Mouse (Mus musculus) G1E-ER4 (cell line): ENCODE data around the gene Timd4. TPM values are rescaled to one million over a fixed set of nuclear protein-coding genes. Genes with fewer than 3 reads are reported as not detected.

Source experiments
- GATA1 ChIP-seq: IDR thresholded peaks from one replicate; pipeline ENCODE4 v1.8.0; 2012; ENCODE audit warnings: low read length, inconsistent platforms
- polyA plus RNA-seq: library from polyadenylated mRNA; stranded (reverse); fragments of >175 nt; gene quantifications from 2 replicates; pipeline ENCODE4 v1.2.3, GENCODE M21; 2012

Gene Timd4
- polyA plus RNA-seq, result not detected in 2 replicates

- no peak for TF ChIP-seq GATA1
Observed at GRCm38 (mm10) chr11:46810511-46810910, at the start of gene Timd4. TSS of gene Timd4 (plus strand) at chr11:46810800.

GRCm38 (mm10) chr11:46776879-46777278 is 33.7 kb upstream of the Timd4 start:
- no peak for TF ChIP-seq GATA1

- no peak for TF ChIP-seq GATA1
Observed at GRCm38 (mm10) chr11:46779811-46780210, 30.8 kb upstream of the Timd4 start.

- TF ChIP-seq GATA1, result no peak
Observed at GRCm38 (mm10) chr11:46804440-46804839, 6.2 kb upstream of the Timd4 start.

GRCm38 (mm10) chr11:46817692-46818091 is 7.1 kb downstream of the Timd4 start:
- no peak for TF ChIP-seq GATA1

- TF ChIP-seq GATA1, result no peak
Observed at GRCm38 (mm10) chr11:46819930-46820329, 9.3 kb downstream of the Timd4 start.

- no peak for TF ChIP-seq GATA1
Observed at GRCm38 (mm10) chr11:46830348-46830747, 19.7 kb downstream of the Timd4 start.

GRCm38 (mm10) chr11:46835080-46835479 is 24.5 kb downstream of the Timd4 start:
- no peak for TF ChIP-seq GATA1

- TF ChIP-seq GATA1, result no peak
Observed at GRCm38 (mm10) chr11:46842015-46842726, 31.6 kb downstream of the Timd4 start.

- TF ChIP-seq GATA1, result no peak
Observed at GRCm38 (mm10) chr11:46846661-46847060, 36.1 kb downstream of the Timd4 start.

GRCm38 (mm10) chr11:46847827-46848220 is 37.2 kb downstream of the Timd4 start:
- TF ChIP-seq GATA1, result no peak

GRCm38 (mm10) chr11:46848221-46848971 is 37.8 kb downstream of the Timd4 start:
- TF ChIP-seq GATA1, result no peak

- no peak for TF ChIP-seq GATA1
Observed at GRCm38 (mm10) chr11:46864809-46865208, 54.2 kb downstream of the Timd4 start.

GRCm38 (mm10) chr11:46868594-46868993 is 58.0 kb downstream of the Timd4 start:
- TF ChIP-seq GATA1, result no peak

GRCm38 (mm10) chr11:46875774-46876173 is 65.2 kb downstream of the Timd4 start:
- no peak for TF ChIP-seq GATA1

- no peak for TF ChIP-seq GATA1
Observed at GRCm38 (mm10) chr11:46882456-46882855, 71.9 kb downstream of the Timd4 start.

- TF ChIP-seq GATA1, result no peak
Observed at GRCm38 (mm10) chr11:46889093-46889492, 78.5 kb downstream of the Timd4 start.

Other genes with a start within 250 kb of the Timd4 start
- gene BC053393, start 239.3 kb upstream of the Timd4 start, polyA plus RNA-seq, result not detected in 2 replicates
- not detected in 2 replicates for gene Dppa1, start 181.5 kb upstream of the Timd4 start, polyA plus RNA-seq
- gene Timd2, start 103.7 kb upstream of the Timd4 start, polyA plus RNA-seq, result not detected in 2 replicates
- gene Havcr1, start 75.7 kb upstream of the Timd4 start, polyA plus RNA-seq, result not detected in 2 replicates